Mouse (Mus musculus) cerebral cortex, adult 2 months (tissue): ENCODE results near the gene 1500011B03Rik.

ENCODE experiments used
- WGBS: fragments of 180-500 bp; shearing (Covaris S2); methylation state at CpG from one replicate; pipeline ENCODE4 v1.1.7; 2018; 5-methylcytosine and 5-hydroxymethylcytosine counted together

Gene 1500011B03Rik

DNA sequence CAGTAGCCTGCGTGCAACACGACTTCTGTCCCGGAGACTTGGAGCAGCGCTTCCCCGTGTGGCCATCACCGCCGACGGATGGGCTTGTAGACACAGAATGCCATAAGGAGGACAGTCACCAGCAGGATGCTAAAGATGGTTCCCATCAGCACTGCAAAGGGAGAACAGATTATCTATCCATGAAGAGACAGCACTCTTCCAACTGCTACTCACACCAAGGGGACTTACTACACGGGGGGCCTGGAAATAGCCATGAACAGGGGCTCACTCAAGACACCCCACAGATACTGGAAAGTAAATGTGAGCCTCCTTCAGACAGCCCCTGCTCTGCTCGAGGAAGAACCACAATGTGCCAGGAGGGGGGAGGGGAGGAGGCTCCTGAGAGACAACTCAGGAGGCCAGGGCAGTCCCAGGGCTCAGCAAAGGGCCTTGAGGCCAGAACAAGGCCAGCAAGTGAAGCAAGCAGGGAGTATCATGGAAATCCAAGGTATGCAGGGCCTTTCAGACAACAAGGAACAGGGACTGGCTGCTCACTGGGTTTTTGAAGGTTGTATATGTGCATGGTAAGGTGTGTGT lies 14.0 kb downstream of the 1500011B03Rik start:
- WGBS, result 60% methylated on average over 10 of the region's 10 CpGs

DNA sequence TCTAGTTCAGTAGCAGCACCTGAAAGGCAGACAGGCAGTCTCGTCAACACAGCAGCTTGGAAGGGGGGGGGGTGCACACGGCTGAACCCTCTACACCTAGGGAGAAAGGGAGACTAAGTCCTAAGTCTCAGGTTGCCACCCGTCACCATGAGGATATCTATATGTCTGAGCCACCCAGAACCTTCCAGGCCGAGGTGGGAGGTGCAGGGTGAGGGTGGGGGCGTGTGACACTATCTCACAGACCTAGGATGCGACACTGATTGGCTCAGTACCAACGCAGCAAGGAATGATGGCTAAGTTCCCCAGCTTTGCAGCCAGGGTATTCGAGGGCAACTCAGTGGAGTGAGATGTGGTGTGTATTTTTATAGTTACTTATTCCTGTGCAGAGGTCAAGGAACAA lies 14.9 kb downstream of the 1500011B03Rik start:
- WGBS, result 68% methylated on average over 8 of the region's 8 CpGs

DNA sequence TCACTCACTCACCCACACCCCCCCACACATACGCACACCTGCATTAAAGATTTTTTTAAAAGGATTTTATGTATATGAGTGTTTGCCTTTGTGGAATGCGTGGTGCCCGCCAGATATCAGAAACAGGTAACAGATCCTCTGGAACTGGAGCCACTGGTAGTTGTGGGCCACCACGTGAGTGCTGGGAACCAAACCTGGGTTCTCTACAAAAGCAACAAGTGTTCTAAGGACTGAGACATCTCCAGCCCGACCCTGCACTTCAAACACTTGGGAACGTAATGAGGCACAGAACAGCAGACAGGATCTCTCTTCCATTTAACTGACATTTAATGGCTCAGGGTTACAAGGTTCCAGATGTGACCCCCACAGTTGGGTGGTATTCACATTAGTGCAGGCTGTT lies 15.4 kb downstream of the 1500011B03Rik start:
- WGBS, result 77% methylated on average over 6 of the region's 6 CpGs

DNA sequence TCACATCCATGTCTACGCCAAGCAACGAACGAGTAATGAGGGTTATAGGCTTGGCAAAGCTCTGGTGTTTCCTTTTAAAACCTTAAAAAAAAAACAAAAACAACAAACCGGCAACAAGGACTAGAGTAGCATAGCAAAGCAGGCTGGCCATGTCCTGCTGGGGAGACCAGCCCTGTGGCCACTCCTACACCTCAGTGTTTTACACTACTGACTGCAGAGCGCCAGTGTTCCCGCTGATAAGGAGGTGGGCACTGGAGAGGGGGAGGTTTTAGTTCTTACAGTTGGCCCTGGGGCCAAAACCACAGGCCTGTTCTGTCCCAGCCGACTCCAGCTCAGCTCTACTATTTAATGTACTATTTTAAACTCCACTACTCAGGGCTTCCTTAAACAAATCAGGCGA lies 15.8 kb downstream of the 1500011B03Rik start:
- WGBS, result 22% methylated on average over 8 of the region's 8 CpGs

DNA sequence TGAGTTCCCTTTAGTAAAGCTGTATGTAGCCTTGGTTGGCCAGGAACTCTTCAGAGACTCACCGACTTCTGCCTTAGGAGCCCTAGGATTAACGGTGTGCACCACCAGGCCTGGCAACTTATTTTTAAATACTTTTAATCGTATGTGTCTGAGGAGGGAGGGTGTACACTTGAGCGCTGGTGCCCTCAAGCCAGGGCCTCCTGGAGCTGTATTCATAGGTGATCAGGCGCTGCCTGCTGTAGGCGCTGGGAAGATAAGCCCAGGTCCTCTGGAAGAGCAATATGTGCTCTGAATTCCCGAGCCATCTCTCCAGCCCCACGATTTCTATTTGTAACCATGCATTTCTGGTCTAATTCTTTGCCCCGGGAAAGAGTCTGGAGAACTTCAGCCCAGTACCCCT lies 16.2 kb downstream of the 1500011B03Rik start:
- 36% methylated on average over 9 of the region's 9 CpGs for WGBS

DNA sequence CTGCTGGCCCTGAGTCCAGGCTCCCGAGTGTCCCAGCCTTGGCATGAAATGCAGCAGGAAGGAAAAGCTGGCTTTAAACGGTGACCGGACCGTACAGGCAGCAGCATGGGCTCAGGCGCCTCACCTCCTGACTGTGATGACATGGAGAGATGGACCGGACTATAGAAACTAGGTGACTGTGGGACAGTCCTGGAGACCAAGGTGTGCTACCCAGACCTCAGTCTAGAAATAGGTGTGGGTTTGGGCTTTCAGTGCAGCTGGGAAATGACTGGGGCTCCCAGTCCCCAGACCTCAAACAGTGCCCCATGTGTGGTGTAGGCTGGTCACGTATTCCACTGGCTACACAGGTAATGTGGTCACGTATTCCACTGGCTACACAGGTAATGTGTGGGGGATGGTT lies 16.6 kb downstream of the 1500011B03Rik start:
- 73% methylated on average over 8 of the region's 8 CpGs for WGBS

DNA sequence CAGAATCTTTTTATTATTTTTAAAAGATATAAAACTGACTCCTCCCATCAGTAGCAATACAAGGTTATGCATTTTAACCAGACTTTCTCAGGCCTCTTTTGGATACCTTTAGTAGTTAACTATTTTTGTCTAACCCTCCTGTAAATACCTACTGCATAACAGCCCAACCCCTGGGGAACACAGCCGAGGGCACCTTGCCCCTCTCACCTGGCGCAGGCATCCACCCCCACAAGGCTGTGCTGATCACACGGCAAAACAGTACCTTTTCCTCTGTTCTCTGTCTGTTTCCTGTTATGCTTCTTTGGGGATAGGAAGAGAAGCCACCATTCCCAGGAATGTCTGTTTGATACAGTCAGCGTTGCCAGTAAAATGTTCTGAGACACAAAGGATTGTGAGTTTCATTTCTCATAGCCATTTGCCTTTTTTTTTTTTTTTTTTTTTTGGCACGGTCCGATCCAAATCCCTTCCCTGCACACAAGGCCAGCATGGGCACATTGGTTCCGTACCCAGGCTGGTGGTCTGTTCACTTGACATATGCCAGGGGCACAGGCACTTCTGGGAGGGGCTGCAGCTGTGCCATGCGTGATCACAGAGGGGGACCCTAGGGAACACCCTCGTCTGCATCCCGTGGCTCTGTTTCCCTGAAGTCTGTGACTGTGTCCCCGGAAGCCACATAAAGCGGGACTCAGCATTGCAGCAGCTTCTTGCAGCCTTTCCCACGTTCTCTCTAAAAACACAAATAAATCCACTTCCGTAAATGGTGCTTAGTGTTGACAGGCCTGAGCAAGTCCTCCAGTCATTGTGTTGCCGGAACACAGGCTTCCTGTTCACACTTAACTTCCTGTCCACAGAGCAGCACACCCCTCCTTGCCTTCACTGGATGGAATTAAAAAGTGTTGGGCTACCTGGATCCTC lies 17.6 kb downstream of the 1500011B03Rik start:
- 56% methylated on average over 15 of the region's 15 CpGs for WGBS

DNA sequence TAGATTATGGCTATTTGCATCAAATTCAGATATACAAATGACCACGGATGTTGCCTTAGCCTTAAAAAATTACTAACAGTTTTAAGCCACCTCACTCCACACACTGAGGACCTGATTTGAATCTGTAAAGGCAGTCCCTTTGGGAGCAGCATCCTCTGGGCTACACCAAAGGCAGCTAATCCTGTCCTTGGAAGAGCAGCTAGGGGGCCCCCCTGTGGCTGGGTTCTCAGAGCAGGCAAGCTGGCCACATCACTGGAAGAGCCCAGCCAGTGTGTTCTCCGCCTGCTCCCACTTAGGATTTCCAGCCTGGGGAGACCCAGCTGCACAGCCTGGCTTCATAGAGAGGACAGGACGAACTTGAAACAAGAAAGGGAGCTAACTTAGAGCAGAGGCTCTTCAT lies 18.3 kb downstream of the 1500011B03Rik start:
- WGBS, result 14% methylated on average over 3 of the region's 3 CpGs

DNA sequence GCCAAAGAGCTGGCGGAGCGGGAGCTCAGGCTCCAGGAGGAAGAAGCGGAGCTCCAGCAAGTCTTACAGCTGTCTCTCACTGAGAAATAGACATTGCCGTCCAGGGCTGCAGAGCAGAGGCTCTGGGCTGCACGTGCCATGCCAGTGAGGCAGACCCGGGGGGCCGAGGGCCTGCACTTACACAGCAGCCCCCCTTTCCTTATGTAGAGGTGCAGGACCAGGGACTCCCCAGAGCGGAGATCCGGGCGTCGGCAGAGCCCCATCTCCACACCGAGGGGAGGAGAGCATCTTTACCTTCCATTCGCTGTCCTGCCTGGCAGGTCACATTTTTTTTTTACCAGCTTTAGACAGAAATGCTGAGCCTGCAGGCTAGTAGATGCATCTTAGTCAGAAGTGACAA lies 18.9 kb downstream of the 1500011B03Rik start:
- WGBS, result 75% methylated on average over 13 of the region's 13 CpGs

DNA sequence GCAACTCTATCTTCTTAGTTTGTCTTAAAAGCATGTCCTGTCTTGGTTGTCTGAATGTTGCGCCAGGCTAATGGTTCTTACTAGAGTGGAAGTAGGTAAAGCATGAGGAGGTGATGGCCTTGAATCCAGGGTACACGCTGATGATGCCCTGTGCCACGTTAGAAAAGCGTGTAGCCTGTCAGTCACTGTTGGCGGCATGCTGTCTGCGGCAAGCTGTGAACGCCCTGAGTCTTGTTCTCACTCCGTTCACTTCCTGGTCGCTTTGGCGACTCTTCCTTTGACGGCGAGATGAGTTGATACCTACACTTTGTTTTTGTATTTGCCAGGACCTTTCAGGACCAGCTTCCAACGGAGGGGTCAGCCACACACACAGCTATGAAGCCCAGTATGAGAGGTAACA lies 20.0 kb downstream of the 1500011B03Rik start:
- 88% methylated on average over 13 of the region's 13 CpGs for WGBS

DNA sequence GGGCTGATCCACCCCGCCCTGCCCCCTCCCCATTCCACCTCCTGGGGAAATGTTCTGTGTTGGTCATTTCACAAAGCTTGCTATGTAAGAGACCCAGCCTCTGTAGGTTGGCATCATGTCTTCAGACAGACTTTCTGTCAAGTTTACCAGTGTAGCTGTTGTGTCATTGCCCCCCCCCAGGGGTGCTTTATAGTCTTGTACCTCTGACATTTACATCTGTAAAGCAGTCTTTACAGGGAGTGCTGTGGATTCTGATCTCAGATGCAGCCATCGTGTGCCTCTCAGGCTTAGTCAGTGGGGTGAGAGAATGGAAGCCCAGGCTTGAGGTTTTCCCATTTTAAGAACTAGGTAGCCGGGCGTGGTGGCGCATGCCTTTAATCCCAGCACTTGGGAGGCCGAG lies 21.4 kb downstream of the 1500011B03Rik start:
- 88% methylated on average over 6 of the region's 6 CpGs for WGBS

DNA sequence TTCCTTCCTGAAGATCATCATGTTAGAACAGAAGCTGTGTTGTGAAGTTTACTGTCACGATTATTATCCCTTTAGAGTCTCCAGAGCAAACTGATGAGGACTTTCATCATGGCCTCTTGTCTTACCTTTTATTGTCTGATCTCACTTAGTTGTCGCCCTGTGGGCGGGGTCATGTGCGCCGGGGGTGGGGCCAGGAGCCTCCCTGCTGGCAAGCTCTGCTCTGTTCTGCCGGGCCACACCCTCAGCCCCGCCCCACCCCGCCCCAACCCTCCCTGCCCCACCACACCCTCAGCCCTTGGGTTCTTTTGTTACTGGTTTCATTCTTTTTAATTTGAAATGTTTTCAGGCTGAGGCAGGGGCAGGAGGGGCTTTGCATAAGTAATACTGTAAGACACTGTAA lies 22.2 kb downstream of the 1500011B03Rik start:
- 31% methylated on average over 8 of the region's 8 CpGs for WGBS

DNA sequence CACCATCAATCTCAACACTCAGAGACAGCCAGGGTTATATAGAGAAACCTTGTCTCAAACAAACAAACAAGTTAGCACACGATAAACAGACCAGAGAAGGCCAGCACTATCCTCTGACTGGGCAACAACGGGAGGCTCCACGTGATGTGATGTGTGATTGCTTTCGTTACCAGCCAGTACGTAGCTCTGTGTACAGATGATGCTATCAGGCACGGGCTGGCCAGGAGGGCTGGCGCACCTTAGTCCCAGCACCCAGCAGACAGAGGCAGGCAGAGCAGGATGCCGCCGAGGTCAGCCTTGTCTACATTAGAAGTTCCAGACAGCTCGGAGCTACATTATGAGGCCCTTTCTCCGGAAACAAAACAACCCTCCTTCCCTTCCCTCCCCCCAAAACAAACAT lies 23.4 kb downstream of the 1500011B03Rik start:
- WGBS, result 87% methylated on average over 11 of the region's 11 CpGs

DNA sequence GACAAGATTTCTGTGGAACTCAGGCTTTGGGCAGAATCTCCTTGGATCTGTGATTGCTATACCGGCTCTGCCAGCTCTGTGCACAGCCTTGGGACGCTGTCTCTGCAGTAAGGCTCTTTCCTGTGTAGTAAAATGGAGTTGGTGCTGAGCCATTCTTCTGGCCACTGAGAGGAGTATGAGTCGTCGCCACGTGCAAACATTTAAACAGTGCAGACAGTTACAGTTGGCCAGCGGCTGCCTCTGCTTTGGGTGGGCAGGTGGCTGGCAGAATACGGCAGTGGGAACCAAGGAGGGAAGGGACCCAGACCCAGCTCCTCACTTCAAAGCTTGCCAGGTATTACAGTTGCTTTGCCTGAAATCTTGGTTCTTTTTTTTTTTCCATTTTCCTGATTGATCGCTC lies 26.0 kb downstream of the 1500011B03Rik start:
- WGBS, result 61% methylated on average over 8 of the region's 8 CpGs

DNA sequence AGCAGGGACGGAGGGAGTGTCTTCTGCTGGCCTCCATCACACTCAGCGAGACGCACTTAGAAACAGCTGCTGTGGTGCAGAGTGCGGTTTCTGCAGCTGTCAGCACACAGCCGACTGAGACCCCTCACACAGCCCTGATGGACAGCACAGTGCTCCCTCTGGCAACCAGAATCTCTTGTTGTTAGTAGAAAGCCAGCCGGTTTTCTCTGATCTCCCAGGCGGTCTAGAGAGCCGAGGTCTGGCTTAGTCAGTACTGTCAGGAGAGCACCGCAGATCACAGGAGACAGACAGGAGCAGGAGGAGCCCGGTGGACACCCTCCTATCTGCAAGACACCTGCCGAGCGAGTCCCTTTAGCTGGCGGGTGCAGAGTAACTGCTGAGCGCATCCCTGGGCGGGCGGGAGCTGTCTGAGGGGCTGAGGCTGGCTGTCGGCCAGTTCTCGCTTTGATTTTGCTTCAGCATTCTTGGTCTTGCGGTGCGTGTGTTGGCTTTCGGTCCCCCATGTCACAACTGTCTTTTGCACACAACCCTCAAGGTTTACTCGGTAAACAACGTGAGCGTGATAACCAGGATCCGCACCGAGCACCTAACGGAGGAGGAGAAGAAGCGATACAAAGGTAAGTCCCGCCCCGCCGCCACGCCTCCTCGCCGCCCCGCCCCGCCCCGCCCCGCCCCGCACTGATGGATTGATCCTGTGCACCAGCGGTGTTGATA lies 26.8 kb downstream of the 1500011B03Rik start:
- 25% methylated on average over 40 of the region's 40 CpGs for WGBS

DNA sequence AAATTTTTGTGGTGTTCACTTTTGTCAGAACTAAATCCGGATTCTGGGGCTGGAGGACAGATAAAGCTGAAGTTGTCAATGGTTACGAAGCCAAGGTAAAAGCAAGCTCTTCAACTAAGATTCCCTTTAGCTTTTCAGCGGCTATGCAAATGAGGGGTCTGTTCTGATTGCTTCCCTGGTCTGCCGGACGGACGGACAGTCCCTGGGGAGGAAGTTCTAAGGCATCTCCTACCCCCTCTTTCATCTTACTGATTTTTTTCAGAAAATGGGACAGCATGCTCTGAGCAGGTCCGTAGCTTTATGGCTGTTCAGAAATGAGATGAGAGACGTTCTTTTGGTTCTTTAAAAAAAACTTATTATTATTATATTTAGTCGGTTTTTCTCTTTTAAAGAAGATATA lies 27.6 kb downstream of the 1500011B03Rik start:
- WGBS, result 62% methylated on average over 9 of the region's 9 CpGs

DNA sequence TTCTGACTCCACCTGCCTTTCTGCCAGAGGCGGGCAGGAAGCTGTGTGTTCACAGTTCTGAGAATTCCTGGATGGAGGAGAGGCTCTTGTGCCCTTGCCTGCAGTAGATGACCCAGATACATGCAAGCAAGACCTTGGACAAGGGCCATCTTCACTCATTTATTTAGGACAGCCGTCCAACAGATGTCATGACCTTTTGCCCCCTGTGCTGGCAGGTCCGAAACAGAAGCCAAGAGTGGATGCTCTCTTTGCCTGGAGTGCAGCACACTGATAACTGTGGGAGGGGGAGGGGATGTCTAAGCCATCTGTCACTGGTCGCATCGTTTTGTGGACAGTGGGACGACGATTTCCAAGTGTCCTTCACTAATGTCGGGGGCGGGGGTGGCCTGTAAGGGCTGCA lies 28.0 kb downstream of the 1500011B03Rik start:
- WGBS, result 59% methylated on average over 9 of the region's 9 CpGs

DNA sequence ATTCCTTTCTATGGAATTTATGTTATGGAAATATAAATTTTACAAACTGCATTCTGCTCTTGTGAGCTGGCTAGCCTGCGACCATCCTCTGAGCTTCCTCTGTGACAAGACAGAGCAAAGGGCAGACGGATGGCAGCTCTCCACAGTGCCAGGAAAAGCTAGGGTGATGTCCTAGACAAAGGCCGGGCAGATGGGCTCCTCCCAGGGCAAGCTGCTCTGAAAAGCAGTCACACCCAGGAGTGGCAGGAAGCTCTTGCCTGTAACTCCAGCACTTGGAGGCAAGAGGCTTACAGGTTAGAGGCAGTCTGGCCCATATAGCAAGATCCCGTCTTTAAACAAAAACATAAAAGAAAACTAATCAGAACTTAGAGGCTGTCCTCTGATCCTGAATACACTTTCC lies 28.7 kb downstream of the 1500011B03Rik start:
- 65% methylated on average over 4 of the region's 4 CpGs for WGBS

DNA sequence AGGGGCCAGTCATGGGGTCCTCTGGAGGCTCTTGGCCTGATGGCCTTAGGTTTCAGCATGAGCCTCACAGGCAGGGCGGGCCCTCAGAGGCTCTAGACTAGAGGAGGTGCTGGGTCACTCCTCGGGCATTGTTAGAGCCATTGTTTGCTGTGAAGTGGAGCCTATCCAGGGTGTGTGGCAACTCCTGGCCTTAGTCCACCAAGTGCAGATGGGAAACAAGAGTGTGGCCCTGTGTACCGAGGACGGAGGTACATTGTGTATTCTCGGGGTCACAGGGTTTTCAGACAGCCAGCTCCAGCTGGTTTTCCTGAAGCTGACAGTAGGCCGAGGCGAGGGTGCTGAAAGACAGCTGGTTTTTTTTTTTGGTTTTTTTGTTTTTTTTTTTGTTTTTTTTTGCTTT lies 30.0 kb downstream of the 1500011B03Rik start:
- WGBS, result 68% methylated on average over 7 of the region's 7 CpGs

DNA sequence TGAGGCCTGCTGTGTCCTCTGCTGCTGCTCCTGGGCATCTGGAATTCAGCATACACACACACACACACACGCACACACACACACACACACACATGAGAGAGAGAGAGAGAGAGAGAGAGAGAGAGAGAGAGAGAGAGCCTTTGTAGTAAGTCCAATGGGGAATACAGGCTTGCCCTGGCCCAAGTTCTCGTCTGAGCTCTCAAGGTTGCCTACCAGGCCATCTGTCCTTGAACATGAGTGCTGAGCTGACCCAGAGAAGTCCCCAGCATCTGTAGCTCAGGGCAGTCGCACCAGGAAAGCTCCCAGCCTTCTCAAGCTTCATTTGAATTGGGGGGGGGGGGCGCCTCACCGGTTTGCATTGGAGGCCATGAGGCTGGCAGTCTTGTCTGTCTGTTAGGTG lies 38.1 kb downstream of the 1500011B03Rik start:
- 64% methylated on average over 5 of the region's 5 CpGs for WGBS

DNA sequence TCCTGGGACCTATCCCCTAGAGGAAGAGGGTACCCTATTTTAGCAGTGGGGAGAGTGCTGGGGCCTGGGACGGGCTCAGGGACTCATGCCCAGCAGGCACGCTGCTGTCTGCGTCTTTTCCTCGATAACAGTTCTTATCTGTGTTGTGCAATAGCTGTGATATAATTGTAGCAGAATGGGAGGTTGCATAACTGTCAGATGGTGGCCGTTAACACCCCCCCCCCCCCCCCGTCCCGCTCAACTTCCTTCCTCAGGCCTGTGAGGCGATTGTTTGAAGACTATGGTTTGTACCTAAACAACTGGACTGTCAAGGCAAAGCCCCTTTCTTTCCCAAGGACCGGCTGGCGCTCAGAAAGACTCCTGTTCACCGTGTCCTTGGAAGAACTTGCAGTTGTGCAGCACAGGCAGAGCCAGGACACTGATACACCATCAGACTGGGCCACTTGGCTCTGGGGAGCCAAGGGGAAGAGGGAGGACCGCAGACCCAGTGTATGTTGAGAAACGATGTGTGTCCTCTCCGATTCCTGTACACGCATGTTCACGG lies 38.6 kb downstream of the 1500011B03Rik start:
- WGBS, result 47% methylated on average over 16 of the region's 16 CpGs

DNA sequence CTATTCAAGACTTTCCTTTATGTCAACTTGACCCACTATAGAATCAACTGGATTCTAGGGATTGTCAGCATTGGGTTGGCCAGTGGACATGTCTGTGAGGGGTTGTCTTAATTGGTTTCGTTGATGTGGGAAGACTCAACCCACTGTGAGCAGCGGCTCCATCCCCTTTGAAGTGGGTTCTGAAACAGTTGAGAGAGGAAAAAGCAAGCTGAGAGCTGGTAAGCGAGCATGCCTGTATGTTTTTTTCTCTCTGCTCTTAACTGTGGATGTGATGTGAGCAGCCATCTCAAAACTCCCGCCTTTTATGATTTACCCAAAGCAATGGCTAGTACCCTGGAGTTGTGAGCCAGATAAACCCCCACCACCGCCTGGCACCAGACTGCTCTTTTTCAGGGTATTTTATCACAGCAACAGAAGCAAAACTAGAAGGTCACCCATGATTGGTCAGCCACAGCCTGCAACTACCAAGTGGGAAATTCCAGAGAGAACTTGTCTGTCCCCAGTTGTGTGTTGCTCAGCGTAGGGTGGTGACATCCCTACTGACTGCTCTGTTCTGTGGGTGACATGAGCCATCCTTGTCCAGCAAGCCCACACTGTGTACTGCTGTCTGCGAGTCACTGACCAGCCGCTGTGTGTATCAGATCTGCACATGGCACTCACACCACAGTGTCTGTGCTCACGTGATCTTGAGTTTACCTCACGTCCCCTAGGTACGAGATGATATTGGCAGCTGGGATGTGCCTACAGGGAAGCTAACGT lies 39.7 kb downstream of the 1500011B03Rik start:
- WGBS, result 70% methylated on average over 12 of the region's 12 CpGs
